Mouse (Mus musculus): ENCODE measurements at regions not wholly inside any gene's neighbourhood (a gene's known extent, or its start where the extent isn't known, plus 50 kb on each side); places are given as distances from the start of the nearest gene placed in this dataset.

DNA sequence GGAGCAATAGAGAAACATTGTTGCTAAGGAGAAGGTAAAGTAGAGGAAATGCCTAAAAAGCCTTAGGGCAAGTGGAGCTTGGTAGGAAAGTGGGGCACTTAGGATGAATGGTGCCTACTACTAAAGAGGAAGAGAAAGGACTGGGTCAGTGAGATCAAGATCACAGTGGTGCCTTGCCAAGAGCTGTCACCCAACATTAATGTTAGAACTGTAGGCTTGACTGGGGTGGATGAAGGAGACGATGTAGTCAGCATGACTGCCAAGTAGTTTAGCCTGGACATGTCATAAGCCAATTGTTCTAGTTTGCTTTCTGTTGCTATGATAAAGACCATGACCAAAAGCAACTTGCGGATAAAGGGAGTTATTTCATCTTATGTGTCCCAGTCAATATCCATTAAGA lies 139.9 kb upstream of the Tmtc1 start:
- TF ChIP-seq POLR2A (IDR thresholded peaks at IDR 0.05; ENCODE audit: borderline replicate concordance, low read depth, low read length), result no peak
- TF ChIP-seq CTCF (IDR thresholded peaks at IDR 0.05; ENCODE audit: low read depth, low read length), result no peak
